Mouse (Mus musculus): ENCODE data around the gene Cpne8. TPM values are rescaled to one million over a fixed set of nuclear protein-coding genes. Genes with fewer than 3 reads are reported as not detected.

Gene Cpne8
- 10 to 100 TPM; 37.8 to 43.6 TPM for total RNA-seq (2021)

DNA sequence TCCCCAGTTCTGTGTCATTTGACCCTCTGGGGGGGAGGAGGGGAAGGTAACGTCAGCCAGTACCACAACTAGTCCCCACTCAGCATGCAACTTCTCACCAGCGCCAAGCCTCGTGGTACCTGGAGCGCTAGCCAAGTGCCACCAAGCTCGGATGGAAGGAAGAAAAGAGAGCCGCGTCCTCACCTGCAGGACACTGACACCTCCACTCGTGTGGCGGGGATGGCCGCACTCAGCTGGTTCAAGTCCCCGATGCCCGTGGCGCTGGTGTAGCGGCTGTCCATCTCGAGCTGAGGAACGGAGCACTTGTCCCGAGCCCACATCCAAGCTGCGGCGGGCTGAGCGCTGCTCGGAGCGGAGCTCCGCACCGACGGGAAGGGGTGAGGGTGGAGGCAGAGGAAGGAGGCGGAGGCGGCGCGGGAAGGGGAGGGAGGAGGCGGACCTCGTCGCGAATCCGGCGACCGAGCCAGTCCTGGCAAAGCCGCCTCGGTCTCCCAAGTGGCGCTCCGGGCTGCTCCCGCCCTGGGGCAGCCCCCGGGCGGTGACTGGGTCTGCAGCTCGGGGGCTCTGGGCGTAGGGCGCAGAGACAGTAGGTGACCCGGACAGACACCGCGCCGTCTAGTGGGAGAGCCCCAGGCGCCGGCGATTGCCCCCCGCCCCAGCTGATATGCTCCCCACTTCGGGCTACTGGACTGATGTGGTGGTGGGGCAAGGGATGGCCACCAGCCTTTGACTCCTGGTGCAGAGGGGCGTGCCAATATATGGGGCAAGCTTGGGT, at the start of gene Cpne8:
Gene Cpne8 (minus strand): TSS at position 448 of the 775 bp plus-strand sequence.
- DNase-seq (ENCODE audit: extremely low spot score in 1 of 2, low spot score in 2 of 2): peak; percentile 34 to 86
- intact Hi-C loops (cut with DNase I): loop anchor here (5.0 kb wide), 2 partner anchors 158 to 432 kb away; no protein-coding TSS in a partner anchor

DNA sequence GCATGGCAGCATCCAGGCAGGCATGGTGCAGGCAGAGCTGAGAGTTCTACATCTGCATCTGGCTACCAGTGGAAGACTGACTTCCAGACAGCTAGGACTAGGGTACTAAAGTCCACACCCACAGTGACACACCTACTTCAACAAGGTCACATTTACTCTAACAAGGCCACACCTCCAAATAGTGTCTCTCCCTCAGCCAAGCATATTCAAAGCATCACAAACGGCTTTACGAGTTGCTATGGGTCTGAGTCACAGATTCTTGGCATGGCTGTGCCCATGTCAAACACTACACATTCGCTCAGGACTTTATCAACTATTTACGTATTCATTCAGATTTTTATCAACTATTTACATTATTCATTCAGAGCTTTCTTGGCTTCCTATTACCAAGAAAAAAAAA, 38.5 kb upstream of the Cpne8 start:
- no peak for DNase-seq (ENCODE audit: extremely low spot score in 1 of 2, low spot score in 2 of 2)
- intact Hi-C loops (cut with DNase I): no loop called here

DNA sequence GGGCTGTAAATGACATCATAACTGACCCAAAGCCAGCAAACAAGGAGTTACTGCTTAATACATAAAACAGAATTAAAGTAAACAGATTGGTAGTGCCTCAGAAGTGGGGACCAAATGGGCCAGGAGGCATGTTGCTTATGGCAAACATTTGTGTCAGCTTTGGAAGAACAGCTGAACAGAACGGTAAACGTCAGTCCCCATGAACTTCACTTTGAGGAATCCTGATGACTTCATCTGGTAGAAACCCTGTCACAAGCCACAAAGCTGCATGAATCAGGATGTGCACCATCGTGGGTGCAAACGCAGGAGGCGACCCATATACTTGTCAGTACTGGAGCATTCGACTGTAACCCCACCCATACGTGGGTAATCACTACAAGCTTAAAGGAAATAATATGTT, 30.1 kb upstream of the Cpne8 start:
- intact Hi-C loops (cut with DNase I): no loop called here

DNA sequence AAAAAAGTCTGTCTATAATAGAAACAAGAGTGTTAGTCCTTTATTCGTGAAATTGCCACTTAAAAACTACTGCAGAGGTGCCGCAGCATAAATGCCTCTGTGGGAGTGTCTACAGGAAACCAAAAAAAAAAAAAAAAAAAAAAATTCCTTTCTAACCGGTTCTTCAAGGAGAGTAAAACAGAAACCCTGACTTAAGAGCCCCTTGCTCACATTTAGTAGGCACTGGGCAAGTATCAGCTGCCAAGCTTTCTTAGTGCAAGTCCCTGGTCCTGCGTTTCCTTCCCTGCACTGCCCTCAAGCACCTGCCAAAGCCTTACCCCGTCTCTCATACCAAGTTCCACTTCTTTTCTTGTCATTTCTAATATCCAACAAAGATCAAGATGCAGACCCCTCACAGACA, 25.1 kb upstream of the Cpne8 start:
- intact Hi-C loops (cut with DNase I): no loop called here
- DNase-seq (ENCODE audit: extremely low spot score in 1 of 2, low spot score in 2 of 2): no peak

More for the DNA sequence above, 30.1 kb upstream of the Cpne8 start:
- no peak for DNase-seq (ENCODE audit: extremely low spot score in 1 of 2, low spot score in 2 of 2)

DNA sequence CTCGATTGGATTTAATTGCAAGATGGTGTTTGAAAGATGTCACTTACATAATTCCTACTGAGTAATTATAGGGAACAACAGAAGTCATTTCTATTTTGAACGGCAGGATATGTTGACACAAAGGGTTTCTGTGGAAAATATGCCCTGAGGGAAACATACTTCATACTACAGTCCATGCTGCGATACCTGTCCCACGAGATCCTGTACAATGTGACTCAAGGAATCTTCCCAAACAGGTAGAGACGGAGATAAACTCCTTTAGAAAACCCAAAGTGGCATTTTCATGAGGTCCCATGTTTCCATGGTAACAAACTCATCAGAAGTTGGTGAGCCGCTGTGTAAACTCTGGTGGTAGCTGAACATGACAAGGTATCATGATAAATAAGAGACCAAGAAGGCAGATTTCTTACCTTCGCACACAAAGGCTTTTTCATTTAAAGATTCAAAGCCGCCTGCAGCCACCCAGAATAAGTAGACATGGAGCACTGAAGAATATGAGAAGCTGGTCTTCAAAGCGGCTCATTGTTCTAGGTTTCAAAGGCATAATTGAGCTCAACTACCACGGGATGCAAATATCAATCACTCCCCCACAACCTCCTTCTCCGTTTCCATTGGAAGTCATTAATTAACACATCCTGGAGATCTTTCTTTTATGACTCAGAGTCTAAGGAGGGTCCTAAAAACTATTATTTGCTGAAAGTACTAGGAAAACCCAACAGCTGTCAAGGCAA, 24.4 kb upstream of the Cpne8 start:
- intact Hi-C loops (cut with DNase I): no loop called here
- DNase-seq (ENCODE audit: extremely low spot score in 1 of 2, low spot score in 2 of 2): no peak

DNA sequence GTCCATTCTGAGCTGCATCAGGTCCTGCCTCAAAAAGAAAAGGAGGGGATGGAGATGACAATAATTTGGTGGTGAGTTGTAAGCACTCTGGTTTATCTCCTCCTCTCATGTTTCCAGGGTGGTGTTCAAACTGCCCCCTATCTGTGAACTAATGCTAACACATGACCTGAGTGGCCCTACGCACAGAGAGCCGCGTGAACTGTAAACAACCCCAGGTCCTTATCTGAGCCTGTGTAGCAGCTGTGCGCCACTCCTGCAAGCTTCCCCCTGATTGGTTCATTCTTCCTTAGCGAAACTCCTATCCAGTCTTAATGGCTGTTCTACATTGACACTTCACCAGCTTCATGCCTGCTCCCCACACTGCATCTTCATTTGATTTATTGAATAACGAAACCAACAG, 7.5 kb upstream of the Cpne8 start:
- intact Hi-C loops (cut with DNase I): no loop called here
- no peak for DNase-seq (ENCODE audit: extremely low spot score in 1 of 2, low spot score in 2 of 2)

DNA sequence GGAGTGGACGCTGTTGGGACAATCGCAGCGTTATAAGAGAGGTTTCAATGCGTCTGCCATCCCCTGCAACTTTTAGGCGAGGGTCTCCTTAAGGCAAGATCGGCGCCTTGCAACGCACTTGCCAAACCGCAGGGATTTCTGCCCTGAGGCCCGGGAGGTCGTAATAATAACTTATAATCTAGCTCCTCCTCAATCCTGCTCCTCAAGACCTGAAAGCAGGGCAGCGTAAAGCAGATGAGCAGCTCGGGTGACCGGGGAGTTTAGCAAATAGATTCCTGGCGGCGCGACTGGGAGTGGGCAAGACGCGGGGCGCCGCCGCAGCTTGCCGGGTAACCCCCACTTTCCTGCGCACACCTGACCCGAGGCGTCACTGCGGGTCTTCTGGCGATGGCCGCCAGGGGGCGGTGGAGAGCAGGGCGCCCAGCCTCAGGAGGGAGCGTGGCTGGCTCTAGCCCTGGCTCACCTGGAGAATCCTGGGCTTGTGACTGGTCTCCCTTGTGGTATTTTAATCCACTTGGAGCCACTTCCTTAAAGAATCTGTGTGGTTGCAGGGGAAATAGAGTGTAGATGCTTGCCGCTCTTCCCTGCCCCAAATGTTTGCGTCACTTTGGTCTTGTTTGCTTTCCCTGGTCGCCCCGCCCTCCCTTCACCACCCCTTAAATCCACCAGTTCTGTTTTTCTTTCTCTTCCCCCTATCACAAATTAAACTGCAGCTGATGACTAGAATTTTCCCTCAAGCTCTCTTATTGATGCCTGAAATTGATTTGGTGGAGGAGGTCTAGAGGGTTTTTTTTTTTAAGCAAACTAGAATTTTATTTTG, 738 bp upstream of the Cpne8 start:
- DNase-seq (ENCODE audit: extremely low spot score in 1 of 2, low spot score in 2 of 2): peak; percentile 22 to 77
- intact Hi-C loops (cut with DNase I): loop anchor here (5.0 kb wide), 2 partner anchors 157 to 433 kb away; no protein-coding TSS in a partner anchor

DNA sequence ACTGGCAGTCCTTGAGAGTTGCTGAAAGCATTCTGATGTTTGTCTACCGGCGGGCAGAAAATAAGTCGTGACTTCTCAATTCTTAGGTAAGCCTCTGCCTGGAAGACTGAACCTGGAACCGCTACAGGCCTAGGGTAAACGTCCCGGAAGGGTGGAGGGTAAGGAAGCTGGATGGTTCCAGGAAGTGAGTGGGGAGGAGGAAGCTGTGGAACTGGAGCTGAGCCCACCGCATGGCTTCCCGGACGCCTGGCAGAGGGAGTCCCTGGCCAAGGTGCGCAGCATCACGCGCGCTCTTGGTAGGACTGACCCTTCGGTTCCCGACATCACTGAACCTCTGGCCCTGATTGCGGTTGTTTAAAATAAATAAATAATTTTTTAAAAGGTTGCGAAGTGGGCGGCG, 744 bp downstream of the Cpne8 start:
- peak in 1 of 2 experiments; percentile 57 for DNase-seq (ENCODE audit: extremely low spot score in 1 of 2, low spot score in 2 of 2)
- intact Hi-C loops (cut with DNase I): loop anchor here (5.0 kb wide), 2 partner anchors 159 to 431 kb away; no protein-coding TSS in a partner anchor

DNA sequence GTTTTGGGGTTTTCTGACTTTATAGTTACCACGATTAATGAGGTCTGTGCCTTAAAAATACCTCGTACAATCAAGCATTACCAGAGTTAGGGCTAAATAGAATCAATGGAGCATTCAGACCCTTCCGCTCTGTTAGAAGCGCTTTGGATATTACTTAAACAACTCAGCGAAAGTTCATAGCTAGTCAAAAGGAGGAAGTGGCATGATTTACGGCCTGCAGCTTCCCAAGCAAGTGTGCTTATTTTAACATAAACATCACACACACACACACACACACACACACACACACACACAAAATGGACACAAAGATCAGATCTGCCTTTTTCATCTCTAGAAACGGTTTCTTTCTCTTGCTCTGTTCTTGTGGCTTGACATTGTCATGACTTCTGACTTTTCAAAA, 9.7 kb downstream of the Cpne8 start:
- no peak for DNase-seq (ENCODE audit: extremely low spot score in 1 of 2, low spot score in 2 of 2)
- intact Hi-C loops (cut with DNase I): no loop called here

DNA sequence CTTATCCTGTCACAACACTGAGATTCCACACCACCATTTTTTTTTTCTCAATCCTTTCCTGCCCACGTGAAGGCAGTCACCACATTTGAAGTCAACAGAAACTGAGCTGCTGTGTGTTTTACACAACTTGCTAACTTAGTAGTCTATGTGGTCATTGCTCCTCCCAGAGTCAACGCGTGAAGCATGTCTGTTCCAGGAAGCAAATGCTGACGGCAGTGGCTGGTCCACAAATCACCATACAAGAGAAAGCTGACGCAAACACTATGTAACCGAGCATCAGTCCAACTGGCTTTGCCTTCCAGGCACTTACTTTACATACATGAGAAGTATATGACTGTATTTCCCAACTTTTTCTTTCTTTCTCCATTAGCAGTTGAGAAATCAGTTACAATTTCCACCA, 12.3 kb downstream of the Cpne8 start:
- intact Hi-C loops (cut with DNase I): no loop called here

DNA sequence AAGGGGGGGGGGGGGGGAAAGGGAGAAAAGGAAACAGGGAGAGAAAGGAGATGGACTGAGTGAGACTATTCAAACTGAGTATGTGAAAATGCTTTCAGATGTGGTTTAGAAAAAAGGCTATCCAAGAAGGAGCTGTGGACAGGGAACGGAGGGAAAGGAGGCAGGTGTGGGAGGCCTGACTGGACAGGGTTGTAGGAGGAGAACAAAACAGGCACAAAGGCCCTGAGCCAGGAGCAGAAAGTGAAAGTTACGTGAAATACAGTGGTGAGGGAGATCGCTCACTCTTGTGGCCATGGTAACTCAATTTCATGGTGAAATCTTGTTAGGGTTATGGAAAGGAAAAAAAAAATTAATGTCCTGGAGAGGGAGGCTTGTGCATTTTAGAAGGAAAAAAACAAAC, 14.6 kb downstream of the Cpne8 start:
- intact Hi-C loops (cut with DNase I): no loop called here
- no peak for DNase-seq (ENCODE audit: extremely low spot score in 1 of 2, low spot score in 2 of 2)

More for the DNA sequence above, 12.3 kb downstream of the Cpne8 start:
- DNase-seq (ENCODE audit: extremely low spot score in 1 of 2, low spot score in 2 of 2): no peak

DNA sequence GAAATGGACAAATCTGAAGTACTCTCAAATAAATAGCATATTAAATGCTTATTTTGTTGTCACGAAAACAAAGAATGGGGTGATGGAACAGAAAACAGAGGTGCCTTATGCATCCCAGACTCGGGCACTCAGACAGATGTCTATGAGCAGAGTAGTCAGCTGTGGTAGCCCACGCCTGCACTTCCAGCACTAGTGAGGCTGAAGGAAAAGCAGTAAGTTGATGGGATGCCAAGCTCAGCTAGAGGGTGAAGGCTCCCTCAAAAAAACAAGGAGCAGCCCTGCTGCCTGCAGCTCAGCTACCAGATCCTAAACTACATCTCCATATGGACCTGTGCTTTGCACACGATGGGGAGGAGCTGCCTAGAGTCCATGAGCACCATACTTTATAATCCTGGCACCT, 15.6 kb downstream of the Cpne8 start:
- intact Hi-C loops (cut with DNase I): no loop called here
- DNase-seq (ENCODE audit: extremely low spot score in 1 of 2, low spot score in 2 of 2): no peak

DNA sequence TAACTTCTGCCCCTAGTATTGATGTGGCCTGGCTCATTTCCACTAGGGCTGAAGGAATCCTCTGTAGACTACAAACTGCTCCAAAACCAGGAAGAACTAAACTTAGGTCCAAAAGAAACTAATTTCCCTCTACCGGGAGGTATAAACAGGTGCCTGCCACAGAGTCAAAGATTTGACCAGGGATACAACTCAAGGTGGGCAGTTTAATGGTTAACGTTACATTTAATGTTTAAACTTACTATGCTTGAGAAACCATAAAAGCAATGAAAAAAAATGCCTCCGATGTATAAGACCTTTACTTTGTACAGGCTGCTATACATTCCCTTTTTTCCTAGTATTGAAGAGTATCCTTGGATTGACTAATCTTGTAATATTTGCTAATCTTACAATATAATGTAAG, 18.5 kb downstream of the Cpne8 start:
- intact Hi-C loops (cut with DNase I): no loop called here
- DNase-seq (ENCODE audit: extremely low spot score in 1 of 2, low spot score in 2 of 2): no peak

DNA sequence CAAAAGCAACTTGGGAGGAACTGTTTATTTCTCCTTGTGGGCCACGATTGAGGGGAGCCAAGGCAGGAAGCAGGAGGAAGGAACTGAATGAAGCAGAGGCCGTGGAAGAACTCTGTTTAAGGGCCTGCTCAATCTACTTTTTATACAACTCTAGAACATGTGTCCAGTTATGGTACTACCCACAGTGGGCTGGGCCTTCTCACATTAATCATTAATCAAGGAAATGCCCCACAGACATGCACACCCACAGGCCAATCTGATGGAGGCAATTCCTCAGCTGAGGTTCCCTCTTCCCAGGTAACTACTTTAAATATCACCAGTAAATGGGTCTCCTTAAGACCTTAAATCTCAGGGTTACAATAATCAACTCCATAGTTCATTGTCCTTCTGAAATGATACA, 21.2 kb downstream of the Cpne8 start:
- DNase-seq (ENCODE audit: extremely low spot score in 1 of 2, low spot score in 2 of 2): no peak
- intact Hi-C loops (cut with DNase I): no loop called here

DNA sequence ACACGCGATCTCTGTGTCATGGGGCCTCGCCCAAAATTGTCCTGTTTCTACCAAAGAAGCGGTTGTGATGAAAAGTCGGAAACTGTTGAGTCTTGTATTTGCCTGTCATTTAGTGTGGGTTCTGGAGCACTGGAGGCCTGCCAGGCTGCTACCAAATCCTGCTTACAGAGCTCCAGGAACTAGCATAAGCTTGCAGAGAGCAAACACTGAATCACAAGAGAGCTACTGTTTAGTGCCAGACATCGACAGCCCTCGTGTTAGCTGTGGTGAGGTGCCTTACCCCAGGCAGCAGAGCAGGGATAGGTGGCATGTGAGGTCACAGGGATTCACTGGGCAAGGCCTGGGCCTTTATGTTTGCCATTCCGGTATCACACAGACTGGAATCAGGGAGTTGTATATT, 22.7 kb downstream of the Cpne8 start:
- intact Hi-C loops (cut with DNase I): no loop called here
- DNase-seq (ENCODE audit: extremely low spot score in 1 of 2, low spot score in 2 of 2): peak; percentile 25 to 27

DNA sequence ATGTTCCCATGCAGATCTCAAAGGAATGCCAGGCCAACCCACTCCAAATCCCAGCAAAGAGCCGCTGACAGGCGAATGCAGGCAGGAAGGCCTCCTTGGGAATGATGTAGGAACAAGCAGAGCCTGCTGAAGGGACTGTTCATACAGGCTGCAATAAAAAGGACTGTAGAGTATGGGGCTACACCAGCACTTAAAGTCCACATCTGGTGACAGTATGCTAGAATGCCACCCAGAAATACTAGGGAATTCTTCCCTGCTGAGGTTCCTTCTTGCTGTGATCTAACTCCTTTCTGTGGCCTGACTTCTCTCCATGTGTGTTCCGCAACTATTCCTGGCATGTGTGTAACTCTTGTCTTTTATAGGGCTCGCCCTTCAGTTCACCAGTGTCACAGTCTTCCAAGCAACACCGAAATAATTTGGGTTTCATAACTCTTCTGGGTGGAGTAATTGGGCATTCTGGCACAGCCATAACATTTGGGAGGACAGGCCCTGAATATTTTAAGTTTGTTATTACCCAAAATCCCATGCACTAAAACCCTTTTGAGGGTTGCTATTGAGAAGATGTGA, 32.1 kb downstream of the Cpne8 start:
- DNase-seq (ENCODE audit: extremely low spot score in 1 of 2, low spot score in 2 of 2): no peak
- intact Hi-C loops (cut with DNase I): no loop called here

DNA sequence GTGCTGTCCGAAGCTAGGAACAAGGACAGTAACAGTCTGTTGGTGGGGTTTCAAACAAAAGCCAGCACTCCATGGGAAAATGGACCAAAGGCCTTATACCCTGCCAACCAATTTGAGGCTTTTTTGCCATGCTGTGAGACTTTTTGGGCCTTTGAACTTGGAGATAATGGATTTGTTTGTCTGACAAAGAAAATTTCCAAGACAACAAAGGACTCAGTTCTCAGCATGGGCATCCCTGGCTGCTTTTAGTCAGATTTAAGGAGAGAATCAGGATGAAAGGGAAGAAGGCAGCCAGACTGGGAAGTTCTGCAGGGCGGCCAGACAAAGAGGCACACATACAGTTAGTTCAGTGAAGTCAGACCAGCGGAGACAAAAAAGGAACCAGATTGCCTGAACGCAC, 32.9 kb downstream of the Cpne8 start:
- no peak for DNase-seq (ENCODE audit: extremely low spot score in 1 of 2, low spot score in 2 of 2)
- intact Hi-C loops (cut with DNase I): no loop called here

DNA sequence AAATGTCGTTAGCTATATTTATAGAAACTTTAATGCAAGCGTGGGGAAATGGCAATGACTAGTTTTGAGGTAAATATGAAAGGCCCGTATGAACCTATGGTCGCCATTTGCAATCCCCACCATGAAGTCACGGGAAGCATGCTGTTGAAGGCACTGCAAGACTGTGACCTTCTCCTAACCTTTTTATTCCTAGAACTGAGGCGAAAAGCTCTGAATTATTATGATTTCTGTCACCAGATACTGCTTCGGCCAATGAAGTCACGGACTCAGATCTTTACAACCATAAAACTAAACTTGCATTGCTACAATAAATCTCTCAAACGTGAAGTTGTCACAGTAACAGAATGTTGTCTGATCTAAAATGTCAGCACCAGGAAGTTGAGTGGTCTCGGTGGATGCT, 33.4 kb downstream of the Cpne8 start:
- intact Hi-C loops (cut with DNase I): no loop called here
- no peak for DNase-seq (ENCODE audit: extremely low spot score in 1 of 2, low spot score in 2 of 2)

DNA sequence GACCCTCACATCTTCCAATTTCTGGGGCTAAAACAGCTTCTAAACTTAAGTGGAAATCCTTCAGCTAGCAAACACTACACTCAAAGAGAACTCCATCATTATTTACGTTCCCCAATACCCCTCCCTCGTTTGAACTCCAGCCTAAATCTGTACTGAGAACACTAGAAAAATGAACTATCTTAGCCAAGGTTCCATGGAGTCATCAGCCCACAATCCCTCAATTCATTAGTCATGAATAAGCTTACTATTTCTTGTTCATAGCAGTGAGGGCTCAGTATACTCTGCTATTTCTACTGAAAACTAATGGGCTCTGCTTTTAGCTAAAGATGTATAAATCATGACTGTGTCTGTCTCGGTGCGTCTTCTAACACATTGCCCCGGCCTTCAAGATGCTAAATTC, 55.0 kb downstream of the Cpne8 start:
- no peak for DNase-seq (ENCODE audit: extremely low spot score in 1 of 2, low spot score in 2 of 2)
- intact Hi-C loops (cut with DNase I): no loop called here

Measured in left cerebral cortex, postnatal 10 days (tissue).